8 mouse cellular contexts compared by ENCODE assay signal in genomic region chr1:59623325-59624017, GRCm38 (mm10). TPM values are rescaled to one million over a fixed set of nuclear protein-coding genes. Genes with fewer than 3 reads are reported as not detected.
DNase-seq lines count a peak whose midpoint lies in the region; ATAC-seq lines count a peak whose summit lies in the region.

No protein-coding gene starts in this region.

- DNase-seq in 416B (ENCODE audit: low read depth), result peak; percentile 84
- DNase-seq in adipocyte (ENCODE audit: low spot score), result peak; percentile 90
- peak; percentile 95 for DNase-seq in embryo, embryonic 10.5 days (ENCODE audit: low spot score)
- peak; percentile 68 for DNase-seq in gastrocnemius, postnatal 10 days
- DNase-seq in left cerebral cortex, adult 9 months (ENCODE audit: low spot score in 2 of 2), result peak; percentile 15 to 77
- DNase-seq in skeletal muscle tissue, adult 2 months (ENCODE audit: low read depth, low spot score), result peak; percentile 78

- no peaks in the 10 kb centered on the region for H3K36me3 ChIP-seq in intestine, embryonic 15.5 days

- no peak overlapping the region for H3K9ac ChIP-seq in intestine, embryonic 15.5 days

- H3K4me2 ChIP-seq in intestine, embryonic 15.5 days (replicated peaks), result no peak overlapping the region

- ATAC-seq in intestine, embryonic 15.5 days, result peak; percentile 86
- ATAC-seq in megakaryocyte progenitor cell, adult 5-6 weeks (replicated peaks; ENCODE audit: poor library complexity), result peak; percentile 95

- no peaks in the 10 kb centered on the region for H3K27me3 ChIP-seq in intestine, embryonic 15.5 days (replicated peaks)

- no peaks in the 10 kb centered on the region for H3K4me1 ChIP-seq in intestine, embryonic 15.5 days (replicated peaks)

- WGBS in intestine, embryonic 15.5 days, result 28% methylated on average over 5 of the region's 5 CpGs

- no peaks in the 10 kb centered on the region for H3K9me3 ChIP-seq in intestine, embryonic 15.5 days

- no peak overlapping the region for H3K27ac ChIP-seq in intestine, embryonic 15.5 days

- H3K4me3 ChIP-seq in intestine, embryonic 15.5 days (replicated peaks), result no peak overlapping the region

RNA-seq across cellular contexts. Expression of gene Sumo1, which starts 47.2 kb away (rescaled TPM):
- total RNA-seq in gastrocnemius, postnatal 10 days (2021), result 10 to 100 TPM; 75.1 to 75.6 TPM
- 316 and 375 TPM in 2 replicates for polyA plus RNA-seq in intestine, embryonic 15.5 days (2015; fragmentation: Nextera tagmentation; extraction: Ambion mirVana)
- 253 and 264 TPM in 2 replicates for total RNA-seq in megakaryocyte progenitor cell, adult 5-6 weeks (2015)
- 142 and 171 TPM in 2 replicates for total RNA-seq in megakaryocyte progenitor cell, adult 5-6 weeks (2017)
